Mouse (Mus musculus) embryonic fibroblast, embryonic 13.5 days (primary cell): Measurements from ENCODE around the gene Cux2.

Source experiments
- CTCF ChIP-seq: IDR thresholded peaks from 2 replicates; pipeline ENCODE4 v1.5.1; 2011; ENCODE audit warnings: mild to moderate bottlenecking, control low read depth, low read length, moderate library complexity, borderline replicate concordance; ENCODE audit not compliant: insufficient read depth
- POLR2A ChIP-seq: IDR thresholded peaks from 2 replicates; pipeline ENCODE4 v1.6.1; 2011; ENCODE audit warnings: low read depth, mild to moderate bottlenecking, control low read depth, low read length, moderate library complexity

DNA sequence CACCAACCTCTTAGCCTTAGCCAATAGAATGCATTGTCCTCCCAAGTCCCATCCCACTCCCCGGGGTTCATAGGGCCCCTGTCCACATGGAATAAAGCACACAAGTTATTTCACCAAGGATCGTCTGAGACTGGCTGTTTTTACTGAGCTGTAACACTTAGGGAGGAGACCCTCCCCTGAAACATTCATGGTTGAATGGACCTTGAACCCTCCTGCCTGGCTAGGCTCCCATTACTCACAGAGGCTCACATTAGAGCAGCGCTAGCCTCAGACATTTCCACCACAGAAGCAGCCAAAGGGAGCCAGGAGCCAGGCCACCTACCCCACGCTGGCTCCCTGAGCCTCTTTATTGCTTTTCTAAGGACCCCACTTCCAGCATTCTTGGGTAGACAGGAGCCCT lies 27.3 kb upstream of the Cux2 start:
- TF ChIP-seq CTCF (no peak), POLR2A (no peak)
